Mouse (Mus musculus): ENCODE measurements around the gene Pik3c2g. TPM values are rescaled to one million over a fixed set of nuclear protein-coding genes. Genes with fewer than 3 reads are reported as not detected.

Pik3c2g gene
- total and polyA plus RNA-seq, 3 experiments = not detected

DNA sequence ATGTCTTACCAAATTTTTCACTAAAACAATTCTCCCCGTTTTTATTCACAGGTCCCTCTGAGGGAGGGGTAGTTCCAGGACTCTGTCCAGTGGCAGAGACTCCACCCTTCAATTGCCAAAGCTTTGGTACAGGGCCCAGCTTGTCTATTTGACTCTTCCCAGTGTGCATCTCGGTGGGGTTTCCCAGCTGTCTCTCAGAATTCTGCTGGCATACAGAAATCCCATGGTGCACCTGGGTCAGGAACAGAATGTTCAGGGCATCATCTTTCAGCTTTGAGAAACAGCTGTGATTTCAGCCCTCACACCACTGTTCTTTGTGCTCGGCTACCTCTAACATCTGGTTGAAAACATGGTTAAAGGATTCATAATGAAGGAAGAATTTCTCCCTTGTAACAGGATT is 376.8 kb downstream of the Pik3c2g start:
- TF ChIP-seq TCF12 (IDR thresholded peaks at IDR 0.05; ENCODE audit: low read depth, low read length) (no peak), E2F4 (IDR thresholded peaks at IDR 0.05; ENCODE audit: borderline replicate concordance, low read depth, low read length) (no peak), UBTF (IDR thresholded peaks at IDR 0.05; ENCODE audit: borderline replicate concordance, insufficient read depth, low read depth, low read length) (no peak), NRF1 (IDR thresholded peaks at IDR 0.05; ENCODE audit: insufficient read depth, low read depth, low read length, poor library complexity, severe bottlenecking) (no peak), MAFK (IDR thresholded peaks at IDR 0.05; ENCODE audit: borderline replicate concordance, low read depth, low read length) (no peak)
- Histone ChIP-seq H3K4me1 (ENCODE audit: control insufficient read depth in 1 of 2, insufficient read depth in 2 of 2, low read length in 2 of 2) (no peaks in the 10 kb centered on the region), H3K27ac (ENCODE audit: control insufficient read depth, low read depth, low read length) (no peak overlapping the region), H3K9ac (ENCODE audit: control insufficient read depth, low read depth, low read length, poor library complexity, severe bottlenecking) (no peak overlapping the region), H3K4me3 (ENCODE audit: control insufficient read depth in 1 of 2, insufficient read depth in 1 of 2, low read depth in 2 of 2, low read length in 2 of 2) (no peak overlapping the region), H3K36me3 (ENCODE audit: control insufficient read depth in 1 of 2, insufficient read depth in 2 of 2, low read length in 2 of 2) (no peaks in the 10 kb centered on the region), H3K9me3 (replicated peaks; ENCODE audit: insufficient read depth, low read length) (no peaks in the 10 kb centered on the region), H3K79me2 (ENCODE audit: control insufficient read depth, insufficient read depth, low read length, poor library complexity) (no peaks in the 10 kb centered on the region), H3K27me3 (ENCODE audit: control insufficient read depth in 1 of 2, insufficient read depth in 2 of 2, low read length in 2 of 2) (no peaks in the 10 kb centered on the region)
- no peak for DNase-seq (ENCODE audit: low read depth, low spot score)

- no peak overlapping the region for H3K4me3 ChIP-seq (ENCODE audit: control insufficient read depth in 1 of 2, insufficient read depth in 1 of 2, low read depth in 2 of 2, low read length in 2 of 2)
- H3K36me3 ChIP-seq (ENCODE audit: control insufficient read depth in 1 of 2, insufficient read depth in 2 of 2, low read length in 2 of 2) = no peaks in the 10 kb centered on the region
- TF ChIP-seq GABPA (IDR thresholded peaks at IDR 0.05; ENCODE audit: low read depth, low read length) (no peak), HCFC1 (IDR thresholded peaks at IDR 0.05; ENCODE audit: low read depth, low read length) (no peak), RAD21 (IDR thresholded peaks at IDR 0.05; ENCODE audit: low read depth, low read length) (no peak), MAX (IDR thresholded peaks at IDR 0.05; ENCODE audit: low read length) (no peak), USF2 (IDR thresholded peaks at IDR 0.05; ENCODE audit: borderline replicate concordance in 1 of 2, insufficient read depth in 1 of 2, low read depth in 1 of 2, low read length in 2 of 2) (no peak), NELFE (IDR thresholded peaks at IDR 0.05; ENCODE audit: low read depth, low read length) (no peak), GATA1 (IDR thresholded peaks at IDR 0.05; ENCODE audit: low read depth, low read length) (no peak), ETS1 (IDR thresholded peaks at IDR 0.05; ENCODE audit: low read depth, low read length) (no peak), ELF1 (IDR thresholded peaks at IDR 0.05; ENCODE audit: low read depth, low read length) (no peak), TCF12 (IDR thresholded peaks at IDR 0.05; ENCODE audit: low read depth, low read length) (no peak), ZMIZ1 (IDR thresholded peaks at IDR 0.05; ENCODE audit: low read depth, low read length) (no peak), POLR2AphosphoS5 (IDR thresholded peaks at IDR 0.05; ENCODE audit: borderline replicate concordance, low read depth, low read length) (no peak), POLR2AphosphoS2 (IDR thresholded peaks at IDR 0.05; ENCODE audit: low read length) (no peak), JUND (IDR thresholded peaks at IDR 0.05; ENCODE audit: low read depth, low read length) (no peak)
- no peak overlapping the region for H3K9ac ChIP-seq (ENCODE audit: control insufficient read depth, low read depth, low read length, poor library complexity, severe bottlenecking)
- no peaks in the 10 kb centered on the region for H3K9me3 ChIP-seq (replicated peaks; ENCODE audit: insufficient read depth, low read length)
- no peak overlapping the region for H3K27ac ChIP-seq (ENCODE audit: control insufficient read depth, low read depth, low read length)
- no peaks in the 10 kb centered on the region for H3K79me2 ChIP-seq (ENCODE audit: control insufficient read depth, insufficient read depth, low read length, poor library complexity)
- H3K4me1 ChIP-seq (ENCODE audit: control insufficient read depth in 1 of 2, insufficient read depth in 2 of 2, low read length in 2 of 2) = no peaks in the 10 kb centered on the region
- DNase-seq (ENCODE audit: low read depth, low spot score) = no peak
- H3K27me3 ChIP-seq (ENCODE audit: control insufficient read depth in 1 of 2, insufficient read depth in 2 of 2, low read length in 2 of 2) = no peaks in the 10 kb centered on the region
Measured at GRCm38 (mm10) chr6:139964895-139965294, 377.9 kb downstream of the Pik3c2g start.

All from MEL (cell line).